Mouse (Mus musculus): ENCODE measurements around the gene Rnf152. TPM values are rescaled to one million over a fixed set of nuclear protein-coding genes. Genes with fewer than 3 reads are reported as not detected.

Rnf152 gene
- total RNA-seq (2021) = 10 to 100 TPM; 13.5 to 14.4 TPM
- long read RNA-seq, experiment 1, full-length matches to known transcripts = 2 of 5 reads
- long read RNA-seq, experiment 1, partial matches to known transcripts = 0 of 5 reads
- long read RNA-seq, experiment 1, other reads (novel, unspliced or antisense) = 3 of 5 reads
- long read RNA-seq, experiment 2, full-length matches to known transcripts = 1 of 4 reads
- long read RNA-seq, experiment 2, partial matches to known transcripts = 0 of 4 reads
- long read RNA-seq, experiment 2, other reads (novel, unspliced or antisense) = 3 of 4 reads

DNA sequence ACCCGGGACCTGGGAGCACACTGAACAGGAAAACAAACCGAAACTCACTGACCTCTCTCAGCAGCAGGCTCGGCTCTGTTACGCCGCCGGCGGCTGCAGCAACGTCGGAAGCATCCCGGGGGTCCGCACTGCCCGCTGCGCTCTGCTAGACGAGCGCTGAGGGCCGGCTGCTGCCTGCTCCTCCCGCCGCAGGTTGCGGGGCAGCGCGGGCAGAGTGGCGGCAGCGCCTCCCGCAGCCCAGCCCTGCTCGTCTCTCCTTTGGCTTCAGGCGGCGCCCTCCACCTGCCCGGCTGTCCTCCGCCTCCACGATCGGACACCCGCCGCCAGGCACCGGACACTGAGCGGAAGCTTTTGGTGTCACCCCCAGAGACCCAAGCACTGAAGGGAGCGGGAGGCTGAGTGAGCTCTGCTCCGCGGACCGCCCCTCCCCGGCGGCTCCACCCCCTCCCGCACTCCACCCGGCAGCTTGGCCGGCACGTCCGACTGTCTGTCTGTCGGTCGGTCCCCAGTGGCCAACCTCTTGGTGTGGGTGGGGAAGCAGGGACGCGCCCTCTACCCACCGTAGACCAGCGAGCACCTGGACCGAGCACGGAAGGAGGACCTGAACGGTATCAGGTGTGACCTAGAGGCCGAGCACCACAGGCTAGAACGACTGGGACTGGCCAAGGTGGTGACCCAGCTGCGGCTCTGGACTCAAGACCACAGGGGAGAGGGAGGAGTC, at the start of gene Rnf152:
TSS of gene Rnf152 (minus strand) at position 420 of the 721 bp plus-strand sequence.
- peak; percentile 8 to 15 for DNase-seq (ENCODE audit: low spot score in 2 of 2)
- intact Hi-C loops (cut with DNase I) = loop anchor here (5.0 to 10.0 kb wide), 2 partner anchors 264 to 362 kb away; no protein-coding TSS in a partner anchor

DNA sequence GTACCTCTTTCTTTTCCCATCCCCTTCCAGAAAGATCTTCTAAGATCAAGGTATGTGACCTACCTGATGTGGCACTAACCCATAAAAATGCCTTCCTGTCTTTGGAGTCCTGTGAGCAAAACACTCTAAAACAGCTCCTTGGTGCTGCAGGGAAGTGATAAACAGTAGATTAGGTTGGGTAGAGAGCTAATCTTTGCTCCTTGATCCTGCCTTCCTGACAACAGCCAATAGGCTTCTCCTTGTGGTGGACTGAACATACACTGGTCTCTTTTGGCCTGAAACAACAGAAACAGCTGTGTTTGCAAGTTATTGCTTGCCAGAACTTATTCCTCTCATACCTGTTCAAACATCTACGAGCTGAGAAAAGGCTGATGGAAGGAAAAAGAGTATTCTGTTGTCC, 46.3 kb upstream of the Rnf152 start:
- intact Hi-C loops (cut with DNase I) = no loop called here
- no peak for DNase-seq (ENCODE audit: low spot score in 2 of 2)

DNA sequence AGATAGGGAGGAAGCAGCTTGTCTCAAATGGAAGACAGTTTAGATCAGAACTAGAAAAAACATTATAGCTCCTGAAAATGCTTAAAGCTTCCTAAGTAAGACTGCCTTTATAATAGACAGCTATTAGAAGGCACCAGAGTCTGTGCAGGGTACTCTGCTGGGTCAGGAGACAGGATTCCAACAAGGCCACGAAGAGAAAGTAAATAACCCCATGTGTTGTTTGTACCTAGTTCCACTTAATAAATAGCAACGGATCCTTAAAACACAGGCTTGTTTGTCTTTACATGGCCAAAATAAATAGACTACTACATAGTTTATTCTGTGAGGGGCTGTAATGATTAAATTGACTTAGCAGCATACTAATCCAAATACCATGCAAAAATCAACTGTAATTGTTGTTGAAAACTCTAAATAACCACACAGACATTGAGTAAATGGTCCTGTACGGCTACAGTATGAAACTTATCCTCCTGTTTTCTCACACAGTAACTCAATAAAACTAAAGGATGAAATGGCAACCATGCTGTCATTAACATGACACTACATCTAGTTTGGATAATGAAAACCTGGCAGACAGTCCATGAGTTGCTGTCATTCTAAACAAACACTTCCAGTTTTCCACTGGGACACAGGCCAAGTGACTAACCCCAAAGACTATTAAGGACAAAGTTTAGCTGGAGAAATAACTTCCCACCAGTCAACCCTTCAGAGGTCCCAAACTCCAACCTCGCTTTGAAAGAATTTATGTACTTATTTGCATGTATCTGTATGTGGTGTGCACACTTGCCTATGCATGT, 27.8 kb upstream of the Rnf152 start:
- intact Hi-C loops (cut with DNase I) = no loop called here
- DNase-seq (ENCODE audit: low spot score in 2 of 2) = no peak

DNA sequence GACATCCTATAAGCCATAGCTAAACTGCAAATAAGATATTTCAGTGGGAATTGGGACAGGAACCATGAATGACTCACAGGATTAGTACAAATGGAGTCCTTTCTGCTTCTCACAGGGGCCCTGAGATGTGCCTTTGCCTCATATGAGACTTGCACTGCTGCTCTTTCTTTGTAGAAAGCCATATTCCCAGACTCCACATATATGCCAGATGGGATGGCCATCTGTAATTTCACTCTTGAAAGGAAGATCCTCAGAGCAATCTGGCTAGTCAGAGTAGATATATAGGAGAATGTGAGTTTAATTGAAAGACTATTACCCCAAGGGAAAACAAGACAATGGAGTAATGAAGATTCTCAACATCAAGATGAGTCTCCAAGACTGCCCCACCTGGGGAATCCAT, 21.0 kb upstream of the Rnf152 start:
- DNase-seq (ENCODE audit: low spot score in 2 of 2) = peak; percentile 14 to 23
- intact Hi-C loops (cut with DNase I) = no loop called here

DNA sequence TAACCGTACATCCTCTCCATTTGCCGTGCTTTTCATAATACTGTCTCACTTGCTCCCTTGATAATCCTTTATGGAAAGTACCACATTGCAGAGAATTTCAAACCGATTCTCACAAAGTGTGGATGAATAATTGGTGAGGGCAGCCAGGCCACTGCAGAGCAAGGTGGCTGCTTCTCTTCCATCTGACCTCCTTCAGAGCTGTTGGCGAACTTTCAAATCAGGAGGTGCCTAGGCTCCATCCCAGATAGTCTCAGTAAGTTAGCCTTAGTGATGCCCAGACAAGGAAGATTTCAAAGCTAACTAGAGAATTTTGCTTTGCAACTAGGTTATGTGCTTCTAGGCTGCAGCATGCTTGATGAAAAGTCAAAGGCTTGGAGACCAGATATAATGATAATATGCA, 18.1 kb upstream of the Rnf152 start:
- intact Hi-C loops (cut with DNase I) = no loop called here
- no peak for DNase-seq (ENCODE audit: low spot score in 2 of 2)

DNA sequence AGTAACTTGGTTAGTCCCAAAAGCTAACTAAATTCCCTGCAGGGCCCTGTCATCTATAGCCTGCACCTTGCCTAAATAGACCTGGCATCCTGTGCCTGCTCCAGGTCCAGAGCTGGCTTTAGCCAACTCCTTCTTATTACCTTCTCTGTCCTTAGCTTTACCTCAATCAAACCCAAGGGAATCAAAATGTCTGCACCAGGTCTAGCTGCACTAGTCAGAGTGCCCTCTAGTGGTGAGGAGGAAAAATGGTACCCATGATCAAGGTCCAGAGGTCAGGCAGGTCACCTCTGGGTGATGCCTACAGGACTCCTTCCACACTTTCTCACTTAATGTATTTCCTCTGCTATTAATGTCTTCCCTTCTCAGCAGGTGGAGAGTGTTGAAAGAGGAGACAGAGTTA, 6.2 kb upstream of the Rnf152 start:
- intact Hi-C loops (cut with DNase I) = no loop called here
- DNase-seq (ENCODE audit: low spot score in 2 of 2) = no peak

DNA sequence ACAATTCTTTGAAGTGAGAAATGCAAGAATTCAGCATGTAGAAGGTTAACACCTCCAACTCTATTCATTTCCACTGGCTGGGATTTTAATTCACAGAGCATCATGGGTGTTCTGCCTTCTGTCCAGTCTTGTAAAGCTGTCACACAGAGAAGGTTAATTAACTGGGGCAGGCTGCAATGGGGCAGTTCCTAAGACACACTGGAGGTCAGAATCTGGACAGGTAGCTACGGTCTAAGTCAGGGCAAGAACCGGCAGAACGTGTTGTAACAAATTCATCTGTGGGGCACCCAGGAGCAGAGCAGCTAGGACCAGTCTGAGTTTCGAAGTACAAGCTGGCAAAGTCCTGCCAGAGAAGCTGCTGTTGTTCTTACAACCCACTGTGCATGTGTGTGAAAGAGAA, 2.4 kb upstream of the Rnf152 start:
- no peak for DNase-seq (ENCODE audit: low spot score in 2 of 2)
- intact Hi-C loops (cut with DNase I) = loop anchor here (5.0 to 10.0 kb wide), 2 partner anchors 267 to 364 kb away; no protein-coding TSS in a partner anchor

DNA sequence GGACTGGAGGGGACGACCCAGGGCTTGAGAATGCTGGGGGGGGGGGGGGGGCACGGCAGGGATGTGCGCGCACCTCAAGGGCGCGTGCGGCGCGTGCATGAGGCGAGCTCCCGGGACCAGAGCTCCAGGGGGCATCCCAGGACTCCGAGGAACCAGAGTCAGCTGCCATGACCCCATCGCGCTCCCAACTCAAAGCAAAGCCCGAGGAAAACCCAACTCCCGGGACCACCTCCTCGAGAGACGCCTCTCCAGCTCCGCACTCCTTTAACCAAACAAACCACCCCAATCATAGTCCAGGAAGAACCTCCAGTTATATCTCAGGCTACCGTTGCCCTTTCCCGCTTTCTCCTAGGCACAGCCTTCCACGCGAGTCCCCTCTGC, 610 bp downstream of the Rnf152 start:
- DNase-seq (ENCODE audit: low spot score in 2 of 2) = peak in 1 of 2 experiments; percentile 10
- intact Hi-C loops (cut with DNase I) = loop anchor here (5.0 to 10.0 kb wide), 2 partner anchors 264 to 361 kb away; no protein-coding TSS in a partner anchor

DNA sequence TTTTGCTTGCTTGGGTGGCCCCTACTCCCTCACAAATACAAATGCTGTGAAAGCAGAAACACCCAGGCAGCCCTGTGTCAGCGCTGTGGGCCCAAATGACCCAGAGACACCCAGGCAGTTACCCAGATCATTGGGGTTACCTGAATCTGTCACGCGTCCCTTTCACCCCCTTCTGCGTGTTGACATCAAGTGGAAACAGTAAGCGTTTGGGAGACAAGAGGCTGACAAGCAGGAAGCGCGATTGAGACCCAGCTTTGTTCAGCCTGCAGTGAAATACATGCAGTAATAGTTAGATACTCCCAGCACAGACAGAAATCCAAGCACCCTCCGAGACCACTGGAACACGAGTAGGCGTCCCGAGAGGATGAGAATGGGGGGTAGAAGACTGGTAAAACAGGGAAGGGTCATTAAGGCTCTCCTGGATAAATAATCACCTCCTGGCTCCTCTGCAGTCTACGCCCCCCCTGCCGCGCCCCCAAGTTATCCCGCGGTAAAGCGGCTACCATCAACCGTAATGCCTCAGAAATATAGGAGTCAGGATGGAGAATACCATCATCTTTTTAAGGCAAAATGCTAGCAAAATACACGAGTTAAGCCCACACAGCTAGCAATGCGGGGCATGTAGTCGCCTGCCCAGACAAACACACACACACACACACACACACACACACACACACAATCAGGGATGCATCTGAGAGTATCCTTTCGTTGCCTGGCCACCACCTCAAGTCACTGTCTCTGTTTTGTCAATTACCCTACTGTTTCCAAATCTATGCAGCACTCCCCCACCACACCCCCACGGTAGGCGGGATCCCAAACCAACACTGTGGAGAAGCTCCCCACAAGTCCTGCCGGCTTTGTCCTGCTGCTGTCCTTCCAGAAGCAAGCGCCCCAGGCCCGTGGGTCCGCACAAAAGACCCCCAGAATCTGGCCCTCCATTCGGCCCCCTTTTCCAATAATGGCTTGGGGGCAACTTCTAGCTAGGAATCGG, 1.3 kb downstream of the Rnf152 start:
- peak; percentile 16 to 56 for DNase-seq (ENCODE audit: low spot score in 2 of 2)
- intact Hi-C loops (cut with DNase I) = loop anchor here (5.0 to 10.0 kb wide), 2 partner anchors 263 to 360 kb away; no protein-coding TSS in a partner anchor

DNA sequence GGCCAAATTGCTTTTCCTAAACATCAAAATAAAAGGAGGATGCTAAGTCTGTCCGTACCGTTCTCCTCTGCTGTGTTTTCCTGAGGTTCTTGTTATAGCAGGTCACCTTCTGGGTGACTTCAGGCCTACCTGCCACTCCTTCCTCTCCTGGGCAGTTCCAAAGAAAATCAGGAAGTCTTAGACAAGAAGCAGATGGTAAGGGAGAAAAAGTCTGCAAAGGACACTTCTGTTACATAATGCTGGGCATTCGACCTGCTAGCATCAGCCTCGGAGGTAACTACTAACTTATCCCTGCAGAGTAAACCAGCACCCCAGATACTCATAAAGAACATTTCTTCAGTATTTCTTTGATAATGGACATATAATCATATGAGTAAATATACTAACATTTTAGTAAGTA, 4.7 kb downstream of the Rnf152 start:
- no peak for DNase-seq (ENCODE audit: low spot score in 2 of 2)
- intact Hi-C loops (cut with DNase I) = loop anchor here (10.0 kb wide), 1 partner anchor 357 kb away; no protein-coding TSS in a partner anchor

DNA sequence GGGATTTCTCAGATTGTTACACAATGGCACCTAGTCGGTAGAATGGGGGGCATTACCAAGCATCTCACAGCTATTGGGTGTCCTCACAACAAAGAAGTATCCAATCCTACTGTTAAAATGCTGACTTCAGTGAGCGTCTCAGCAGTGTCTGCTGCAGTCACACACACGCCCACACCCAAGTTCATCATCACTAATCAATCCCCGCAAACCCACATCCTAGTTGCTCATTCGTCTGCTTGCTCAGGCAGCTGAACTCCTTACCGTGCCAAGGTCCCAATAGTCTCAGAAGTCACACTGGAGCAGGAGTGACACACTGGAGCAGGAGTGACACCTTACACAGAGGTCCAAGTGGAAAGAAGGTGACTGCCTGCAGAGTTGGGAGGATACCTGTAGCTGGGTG, 14.2 kb downstream of the Rnf152 start:
- intact Hi-C loops (cut with DNase I) = no loop called here
- DNase-seq (ENCODE audit: low spot score in 2 of 2) = no peak

DNA sequence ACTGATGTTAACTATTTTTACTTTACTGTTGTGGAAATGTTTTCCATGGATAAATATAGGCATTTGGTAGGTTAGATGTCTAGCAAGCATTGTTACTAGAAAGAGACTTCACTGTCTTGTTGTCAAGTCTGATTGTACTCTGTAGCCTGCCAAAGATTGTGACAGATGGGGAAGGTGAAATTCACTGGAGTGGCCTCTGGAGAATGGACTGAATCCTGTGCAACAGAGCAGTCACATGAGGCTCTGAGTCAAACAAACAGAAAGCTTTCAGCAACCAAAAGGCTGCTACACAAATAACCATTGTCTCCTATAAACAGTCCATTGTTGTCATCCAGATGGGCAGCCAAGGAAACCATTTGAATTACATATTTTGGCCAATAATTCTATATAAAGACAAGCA, 15.6 kb downstream of the Rnf152 start:
- intact Hi-C loops (cut with DNase I) = no loop called here
- DNase-seq (ENCODE audit: low spot score in 2 of 2) = no peak

DNA sequence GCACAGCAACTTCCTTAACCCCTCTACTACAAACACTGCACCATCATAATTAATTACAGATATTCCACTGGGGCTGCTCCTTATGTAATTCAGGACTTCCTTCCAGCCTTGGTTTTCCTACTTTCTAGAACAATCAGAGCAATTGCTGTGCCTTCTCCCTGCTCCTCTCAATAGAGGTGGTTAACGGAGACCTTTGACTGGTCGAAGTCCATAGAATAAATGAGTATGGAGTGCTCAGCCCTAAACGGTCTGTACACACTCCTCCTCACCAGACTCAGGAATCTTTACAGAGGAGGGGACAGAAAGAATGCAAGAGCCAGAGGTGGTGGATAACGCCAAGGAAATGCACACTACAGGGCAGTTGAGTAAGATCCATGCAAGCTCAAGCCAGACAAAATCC, 19.1 kb downstream of the Rnf152 start:
- intact Hi-C loops (cut with DNase I) = no loop called here
- no peak for DNase-seq (ENCODE audit: low spot score in 2 of 2)

DNA sequence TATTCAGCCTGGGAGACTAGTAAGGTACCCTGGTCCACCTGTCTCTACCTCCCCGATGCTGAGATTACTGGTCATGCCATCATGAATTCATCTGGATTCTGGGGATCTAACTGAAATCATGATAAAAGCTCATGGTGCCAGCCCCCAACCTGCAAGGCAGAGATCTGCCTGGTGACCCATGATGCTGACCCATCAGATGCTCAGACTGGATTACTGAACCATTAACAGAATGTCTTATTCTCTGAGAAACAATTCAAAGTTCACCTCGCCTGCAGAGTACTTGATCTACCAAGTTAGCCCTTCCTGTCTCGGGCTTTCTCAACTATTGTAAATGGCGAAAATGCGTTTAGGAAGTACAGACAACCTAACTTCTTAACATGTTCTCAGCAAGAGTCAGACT, 20.4 kb downstream of the Rnf152 start:
- intact Hi-C loops (cut with DNase I) = no loop called here
- DNase-seq (ENCODE audit: low spot score in 2 of 2) = no peak

DNA sequence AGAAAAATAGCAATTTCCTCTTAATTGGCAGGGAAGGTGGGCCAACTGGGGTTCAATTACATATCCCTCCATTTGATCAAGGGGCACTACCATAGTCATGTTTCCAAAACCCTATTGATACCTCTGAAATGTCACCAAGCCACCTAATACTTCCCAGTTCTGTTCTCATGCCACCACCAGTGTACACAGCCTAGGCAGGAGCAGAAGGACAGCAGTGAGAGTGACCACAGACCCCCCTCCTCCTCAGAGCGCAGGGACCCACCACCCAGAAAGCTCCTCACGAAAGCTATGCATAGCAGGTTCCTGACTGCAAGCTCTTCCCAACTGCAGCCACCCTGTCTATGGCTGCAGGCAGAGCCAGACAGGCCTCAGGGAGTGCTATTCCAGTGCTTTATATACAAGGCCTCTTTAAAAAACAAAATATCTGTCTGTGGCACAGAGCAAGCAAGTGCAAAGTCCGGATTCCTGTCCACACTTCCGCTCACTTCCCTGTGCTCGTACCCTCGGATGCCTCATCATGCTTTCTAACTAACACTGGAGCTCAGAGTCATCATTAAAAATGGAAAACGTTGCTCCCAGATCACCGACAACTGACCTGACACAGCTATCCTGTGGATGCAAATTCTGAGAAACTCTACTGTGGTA, 24.3 kb downstream of the Rnf152 start:
- no peak for DNase-seq (ENCODE audit: low spot score in 2 of 2)
- intact Hi-C loops (cut with DNase I) = no loop called here

DNA sequence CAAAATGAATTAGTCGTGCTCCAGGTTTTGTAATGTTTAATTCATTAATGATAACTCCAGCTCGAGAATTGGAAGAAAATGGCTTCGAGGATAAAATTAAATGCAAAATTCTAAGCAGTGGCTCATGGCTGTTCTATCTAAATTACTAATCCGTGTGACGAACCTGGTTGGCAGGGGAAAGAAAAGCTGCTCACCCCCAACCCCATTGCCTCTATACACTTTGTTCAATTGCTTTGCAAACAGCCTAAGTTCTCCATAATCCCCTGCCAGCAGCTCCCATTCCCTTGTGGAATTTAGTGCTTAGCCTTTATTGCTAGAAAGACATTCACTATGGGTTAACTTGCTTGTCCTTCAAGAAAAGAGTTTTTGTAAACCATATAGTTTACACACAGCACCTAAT, 24.9 kb downstream of the Rnf152 start:
- no peak for DNase-seq (ENCODE audit: low spot score in 2 of 2)
- intact Hi-C loops (cut with DNase I) = no loop called here

DNA sequence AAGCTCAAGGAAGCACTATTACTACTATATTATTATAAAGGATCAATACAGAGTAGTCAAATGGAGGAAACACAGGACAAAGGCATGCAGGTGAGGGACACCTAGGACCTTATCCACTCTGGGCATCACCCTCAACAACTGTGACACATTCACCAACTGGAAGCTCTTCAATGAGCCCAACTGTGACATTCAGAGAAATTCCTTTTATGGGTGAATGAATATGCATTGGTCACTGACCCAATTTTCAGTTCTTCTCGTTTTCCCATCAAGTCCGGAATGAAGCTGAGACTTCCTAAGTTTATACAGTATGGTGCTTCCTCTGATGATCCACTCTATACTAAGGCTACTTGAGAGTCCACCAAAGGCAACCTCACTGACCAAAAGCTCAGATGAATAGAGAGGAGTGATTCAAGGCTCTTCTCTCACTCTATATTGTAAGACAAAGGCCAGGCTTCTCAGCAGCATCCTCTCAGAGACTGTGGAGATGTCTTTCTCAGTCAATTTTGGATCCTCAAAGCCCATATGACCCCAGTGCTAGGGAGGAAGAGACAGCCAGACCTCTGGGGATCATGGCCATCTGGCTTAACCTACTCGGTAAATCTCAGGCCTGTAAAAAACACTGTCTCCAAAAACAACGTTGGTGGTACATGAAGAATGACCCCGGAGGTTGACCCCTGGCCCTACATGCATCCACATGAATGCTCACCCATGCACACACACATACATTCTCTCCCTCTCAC, 25.8 kb downstream of the Rnf152 start:
- intact Hi-C loops (cut with DNase I) = no loop called here
- DNase-seq (ENCODE audit: low spot score in 2 of 2) = no peak

DNA sequence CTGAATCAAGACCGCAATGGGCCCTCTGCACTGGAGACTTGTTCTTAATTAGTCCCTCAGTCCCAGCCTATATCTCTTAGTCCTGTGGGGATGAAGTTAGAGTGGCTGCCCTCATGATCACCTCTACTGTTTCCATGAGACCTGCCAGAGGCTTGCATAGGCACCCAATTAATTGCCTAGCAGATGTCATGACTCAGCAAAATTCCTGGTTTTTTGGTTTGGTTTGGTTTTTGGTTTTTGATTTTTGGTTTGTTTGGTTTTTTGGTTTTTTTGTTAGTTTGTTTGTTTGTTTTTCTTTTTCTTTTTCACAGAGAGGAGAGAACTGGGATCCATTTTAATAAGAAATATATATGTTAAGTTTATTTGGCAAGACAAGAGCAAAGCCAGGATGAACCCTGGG, 28.7 kb downstream of the Rnf152 start:
- intact Hi-C loops (cut with DNase I) = no loop called here
- no peak for DNase-seq (ENCODE audit: low spot score in 2 of 2)

Measured in left cerebral cortex, postnatal 14 days (tissue).